Mouse (Mus musculus) adrenal gland, adult 2 months (tissue): ENCODE data around the gene Kctd5. TPM values are rescaled to one million over a fixed set of nuclear protein-coding genes. Genes with fewer than 3 reads are reported as not detected.

ENCODE experiments used
- microRNA-seq, 2 experiments: library from miRNA; unstranded; fragments of <30 nt; microRNA quantifications; one replicate each; pipeline ENCODE4 v1.2.0; 2021
- polyA plus RNA-seq: library from polyadenylated mRNA; depleted of rRNA; stranded (reverse); fragments of >200 nt; gene quantifications from 2 replicates; pipeline ENCODE4 v1.2.3, GENCODE M21; 2012; rRNA removed
- total RNA-seq, 2 experiments: library from RNA; stranded (reverse); gene quantifications; 2 replicates each; pipeline ENCODE4 v1.2.3; 2021

Gene Kctd5
- total and polyA plus RNA-seq, 3 experiments, result 13.7 to 14.4 (median 13.8) TPM

Small RNAs within 50 kb of the gene (microRNA-seq; reads per million reads assigned to microRNA genes)
- 0 reads per million in 2 experiments for gene Gm27700

Other genes starting within 250 kb of the Kctd5 start
- 100 to 1,000 TPM; 447 to 451 TPM for gene Elob, start 244.3 kb downstream of the Kctd5 start, total RNA-seq
- 513 and 552 TPM in 2 replicates for gene Elob, start 244.3 kb downstream of the Kctd5 start, polyA plus RNA-seq
- gene Prss33, start 237.4 kb downstream of the Kctd5 start, total RNA-seq, result not detected
- 0.10 and 0.24 TPM in 2 replicates for gene Prss33, start 237.4 kb downstream of the Kctd5 start, polyA plus RNA-seq
- not detected for gene Prss32, start 229.6 kb downstream of the Kctd5 start, total RNA-seq
- 0.06 TPM in 1 of 2 replicates, not detected in the other for gene Prss32, start 229.6 kb downstream of the Kctd5 start, polyA plus RNA-seq
- gene Prss41, start 229.3 kb downstream of the Kctd5 start, total RNA-seq, result under 1 TPM; 0.35 to 0.45 TPM
- gene Prss41, start 229.3 kb downstream of the Kctd5 start, polyA plus RNA-seq, result 0.28 and 0.90 TPM in 2 replicates
- not detected for gene Prss21, start 205.4 kb downstream of the Kctd5 start, total RNA-seq
- not detected in 2 replicates for gene Prss21, start 205.4 kb downstream of the Kctd5 start, polyA plus RNA-seq
- gene Dcpp1, start 192.6 kb downstream of the Kctd5 start, total RNA-seq, result not detected
- not detected in 2 replicates for gene Dcpp1, start 192.6 kb downstream of the Kctd5 start, polyA plus RNA-seq
- gene Dcpp2, start 192.6 kb downstream of the Kctd5 start, total RNA-seq, result not detected
- gene Dcpp2, start 192.6 kb downstream of the Kctd5 start, polyA plus RNA-seq, result not detected in 2 replicates
- not detected for gene Dcpp3, start 156.0 kb downstream of the Kctd5 start, total RNA-seq
- gene Dcpp3, start 156.0 kb downstream of the Kctd5 start, polyA plus RNA-seq, result not detected in 2 replicates
- gene Sbp, start 131.8 kb downstream of the Kctd5 start, total RNA-seq, result not detected
- not detected in 2 replicates for gene Sbp, start 131.8 kb downstream of the Kctd5 start, polyA plus RNA-seq
- gene Sbpl, start 118.2 kb downstream of the Kctd5 start, total RNA-seq, result not detected
- gene Sbpl, start 118.2 kb downstream of the Kctd5 start, polyA plus RNA-seq, result not detected in 2 replicates
- under 1 TPM; 0.21 to 0.26 TPM for gene Prss30, start 92.9 kb downstream of the Kctd5 start, total RNA-seq
- 0.63 and 0.74 TPM in 2 replicates for gene Prss30, start 92.9 kb downstream of the Kctd5 start, polyA plus RNA-seq
- gene Prss22, start 75.4 kb downstream of the Kctd5 start, total RNA-seq, result not detected
- gene Prss22, start 75.4 kb downstream of the Kctd5 start, polyA plus RNA-seq, result not detected in 2 replicates
- gene Prss27, start 35.3 kb downstream of the Kctd5 start, total RNA-seq, result under 1 TPM; 0.24 to 0.46 TPM
- 0.58 and 0.68 TPM in 2 replicates for gene Prss27, start 35.3 kb downstream of the Kctd5 start, polyA plus RNA-seq
- gene Pdpk1, start 77.4 kb upstream of the Kctd5 start, total RNA-seq, result 10 to 100 TPM; 56.4 to 62.0 TPM
- gene Pdpk1, start 77.4 kb upstream of the Kctd5 start, polyA plus RNA-seq, result 23.6 and 24.7 TPM in 2 replicates
- gene Amdhd2, start 90.3 kb upstream of the Kctd5 start, total RNA-seq, result 10 to 100 TPM; 30.1 to 42.1 TPM
- gene Amdhd2, start 90.3 kb upstream of the Kctd5 start, polyA plus RNA-seq, result 68.4 and 71.3 TPM in 2 replicates
- gene Atp6v0c, start 96.2 kb upstream of the Kctd5 start, total RNA-seq, result 100 to 1,000 TPM; 476 to 493 TPM
- gene Atp6v0c, start 96.2 kb upstream of the Kctd5 start, polyA plus RNA-seq, result 1,190 and 1,565 TPM in 2 replicates
- 10 to 100 TPM; 13.4 to 17.1 TPM for gene Tbc1d24, start 132.1 kb upstream of the Kctd5 start, total RNA-seq
- gene Tbc1d24, start 132.1 kb upstream of the Kctd5 start, polyA plus RNA-seq, result 24.6 and 33.5 TPM in 2 replicates
- 1 to 10 TPM; 1.4 to 2.4 TPM for gene Ntn3, start 136.0 kb upstream of the Kctd5 start, total RNA-seq
- 7.4 and 8.8 TPM in 2 replicates for gene Ntn3, start 136.0 kb upstream of the Kctd5 start, polyA plus RNA-seq
- gene Tedc2, start 147.4 kb upstream of the Kctd5 start, total RNA-seq, result 1 to 10 TPM; 7.0 to 7.6 TPM
- gene Tedc2, start 147.4 kb upstream of the Kctd5 start, polyA plus RNA-seq, result 7.5 and 7.8 TPM in 2 replicates
- 1 to 10 TPM; 1.8 to 4.0 TPM for gene Ccnf, start 178.0 kb upstream of the Kctd5 start, total RNA-seq
- 1.9 and 2.0 TPM in 2 replicates for gene Ccnf, start 178.0 kb upstream of the Kctd5 start, polyA plus RNA-seq